Mouse (Mus musculus) CH12F3 (cell line): Measurements from ENCODE around the gene Tmsb10.

Experiments used
- in situ Hi-C: fragments of 300-500 bp; cut with MboI; formaldehyde crosslinking; loops from 2 replicates; pipeline ENCODE4 v1.14.3; 2020; ENCODE audit warnings: low sequenced_read_pairs

Gene Tmsb10

GRCm38 (mm10) chr6:72956199-72957092 lies 2.1 kb downstream of the Tmsb10 start:
- in situ Hi-C loops: no loop called here

GRCm38 (mm10) chr6:72955517-72956198 lies 2.9 kb downstream of the Tmsb10 start:
- in situ Hi-C loops: no loop called here

- in situ Hi-C loops: no loop called here
Measured at GRCm38 (mm10) chr6:72954786-72955185, 3.8 kb downstream of the Tmsb10 start.

- in situ Hi-C loops: no loop called here
Measured at GRCm38 (mm10) chr6:72952967-72953366, 5.6 kb downstream of the Tmsb10 start.

- in situ Hi-C loops: no loop called here
Measured at GRCm38 (mm10) chr6:72952221-72952620, 6.3 kb downstream of the Tmsb10 start.

- in situ Hi-C loops: loop anchor here (10.0 to 25.0 kb wide), 3 partner anchors 66 to 276 kb away; partner anchors contain the start of gene Dnah6
Measured at GRCm38 (mm10) chr6:72949161-72949756, 9.3 kb downstream of the Tmsb10 start.

GRCm38 (mm10) chr6:72948392-72948791 lies 10.2 kb downstream of the Tmsb10 start:
- in situ Hi-C loops: loop anchor here (10.0 to 25.0 kb wide), 3 partner anchors 66 to 276 kb away; partner anchors contain the start of gene Dnah6

GRCm38 (mm10) chr6:72947960-72948359 lies 10.6 kb downstream of the Tmsb10 start:
- in situ Hi-C loops: loop anchor here (10.0 to 25.0 kb wide), 3 partner anchors 67 to 277 kb away; partner anchors contain the start of gene Dnah6

- in situ Hi-C loops: loop anchor here (10.0 to 25.0 kb wide), 3 partner anchors 74 to 284 kb away; partner anchors contain the start of gene Dnah6
Measured at GRCm38 (mm10) chr6:72940493-72940892, 18.1 kb downstream of the Tmsb10 start.

- in situ Hi-C loops: loop anchor here (25.0 kb wide), 1 partner anchor 224 kb away; no protein-coding TSS in a partner anchor
Measured at GRCm38 (mm10) chr6:72937859-72938258, 20.7 kb downstream of the Tmsb10 start.

- in situ Hi-C loops: loop anchor here (25.0 kb wide), 1 partner anchor 225 kb away; no protein-coding TSS in a partner anchor
Measured at GRCm38 (mm10) chr6:72937430-72937829, 21.1 kb downstream of the Tmsb10 start.

- in situ Hi-C loops: loop anchor here (25.0 kb wide), 1 partner anchor 229 kb away; no protein-coding TSS in a partner anchor
Measured at GRCm38 (mm10) chr6:72932955-72933354, 25.6 kb downstream of the Tmsb10 start.

GRCm38 (mm10) chr6:72931533-72931932 lies 27.0 kb downstream of the Tmsb10 start:
- in situ Hi-C loops: loop anchor here (25.0 kb wide), 1 partner anchor 231 kb away; no protein-coding TSS in a partner anchor

- in situ Hi-C loops: loop anchor here (25.0 kb wide), 1 partner anchor 232 kb away; no protein-coding TSS in a partner anchor
Measured at GRCm38 (mm10) chr6:72929795-72930398, 28.7 kb downstream of the Tmsb10 start.

GRCm38 (mm10) chr6:72926755-72927482 lies 31.6 kb downstream of the Tmsb10 start:
- in situ Hi-C loops: loop anchor here (25.0 kb wide), 1 partner anchor 235 kb away; no protein-coding TSS in a partner anchor

- in situ Hi-C loops: loop anchor here (25.0 kb wide), 1 partner anchor 236 kb away; no protein-coding TSS in a partner anchor
Measured at GRCm38 (mm10) chr6:72926031-72926430, 32.5 kb downstream of the Tmsb10 start.

- in situ Hi-C loops: no loop called here
Measured at GRCm38 (mm10) chr6:72923381-72923780, 35.2 kb downstream of the Tmsb10 start.

- in situ Hi-C loops: no loop called here
Measured at GRCm38 (mm10) chr6:72921081-72921480, 37.5 kb downstream of the Tmsb10 start.

- in situ Hi-C loops: no loop called here
Measured at GRCm38 (mm10) chr6:72918510-72919033, 40.0 kb downstream of the Tmsb10 start.
